Mouse (Mus musculus) frontal cortex, postnatal 10 days (tissue): ENCODE measurements around the gene Asah2.

Experiments used
- DNase-seq, 2 experiments: peaks; one replicate each; pipeline ENCODE4 v3.0.0; 2022; ENCODE audit warnings: low spot score in 2 of 2, mixed read lengths in 1 of 2

Asah2 gene

DNA sequence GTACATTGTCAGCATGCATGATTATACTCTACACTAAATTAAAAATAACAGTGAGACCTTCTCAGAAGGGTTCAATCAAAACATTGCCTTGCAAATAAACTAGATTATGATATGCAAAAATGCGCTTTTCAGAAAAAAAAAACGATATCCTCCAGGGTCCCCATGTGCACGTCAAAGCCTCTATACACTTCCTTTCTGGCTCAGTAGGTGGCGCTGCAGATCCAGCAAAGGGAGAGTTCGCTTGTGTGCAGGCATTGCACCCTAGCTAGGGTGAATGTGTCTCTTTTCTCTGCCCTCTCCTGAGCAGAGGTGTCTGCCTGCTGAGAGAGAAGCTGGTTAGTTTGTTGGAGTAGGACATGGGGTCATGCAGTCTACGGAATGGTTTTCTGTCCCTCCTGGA is 136.0 kb downstream of the Asah2 start:
- peak; percentile 48 to 81 for DNase-seq

GRCm38 (mm10) chr19:31971405-31971804 is 136.6 kb downstream of the Asah2 start:
- DNase-seq = no peak

- no peak for DNase-seq
Observed at GRCm38 (mm10) chr19:31967933-31968532, 140.0 kb downstream of the Asah2 start.

- DNase-seq = no peak
Observed at GRCm38 (mm10) chr19:31963147-31963546, 144.9 kb downstream of the Asah2 start.

DNA sequence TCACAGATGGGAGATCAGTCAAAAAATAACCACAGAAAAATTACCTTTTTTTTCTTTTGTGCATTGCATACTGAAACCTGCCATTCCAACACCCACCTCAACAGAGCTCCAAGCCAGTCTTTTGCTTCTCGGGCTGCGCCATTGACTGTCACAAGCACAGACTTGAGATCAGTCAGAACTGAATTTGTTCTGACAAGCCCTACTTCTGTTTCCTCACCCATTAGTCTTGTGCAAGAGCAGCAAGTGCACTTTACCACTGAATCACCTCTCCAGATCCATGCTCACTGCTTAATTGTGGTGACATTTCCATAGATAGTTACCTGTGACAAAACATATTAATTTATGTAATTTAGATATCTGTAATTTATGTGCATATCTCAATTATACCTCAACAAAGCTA is 147.6 kb downstream of the Asah2 start:
- DNase-seq = no peak

DNA sequence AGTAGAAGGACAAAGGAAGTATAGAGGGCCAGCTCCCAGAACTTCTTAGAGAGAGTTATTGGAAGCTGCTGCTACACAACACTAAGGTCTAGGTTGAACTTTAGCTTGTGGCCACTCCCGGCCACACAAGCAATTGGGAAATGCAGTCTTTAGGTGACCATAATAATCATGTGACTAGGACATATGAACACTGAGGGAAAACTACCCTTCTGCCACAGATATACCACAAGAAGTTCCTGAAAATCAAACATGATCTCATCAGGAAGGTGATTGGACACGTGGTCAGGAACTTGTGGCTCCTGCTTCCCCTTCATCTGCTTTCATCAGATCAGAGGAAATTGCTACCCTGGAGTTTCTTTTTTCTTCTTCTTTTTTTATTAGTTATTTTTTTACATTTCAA is 151.7 kb downstream of the Asah2 start:
- no peak for DNase-seq

DNA sequence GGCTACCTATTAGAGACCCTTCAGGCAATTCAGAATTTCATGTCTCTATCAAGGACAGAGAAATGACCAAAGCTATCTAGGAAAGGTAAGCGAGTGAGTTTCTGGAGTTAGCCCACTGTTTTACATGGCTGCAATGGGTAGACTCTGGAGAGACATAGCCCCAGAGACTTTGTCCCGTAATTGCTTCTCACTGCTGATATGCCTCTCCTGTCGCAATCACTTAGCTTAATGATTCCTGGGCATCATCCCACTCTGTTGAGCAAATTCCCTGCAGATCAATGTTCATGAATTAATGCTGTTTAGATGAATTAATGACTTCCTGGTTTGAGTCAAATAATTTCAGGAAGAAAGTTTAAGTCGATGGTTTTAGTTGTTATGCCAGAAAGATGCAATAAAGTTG is 153.3 kb downstream of the Asah2 start:
- DNase-seq = no peak

GRCm38 (mm10) chr19:31954267-31954666 is 153.7 kb downstream of the Asah2 start:
- DNase-seq = no peak

- no peak for DNase-seq
Observed at GRCm38 (mm10) chr19:31953799-31954198, 154.2 kb downstream of the Asah2 start.

GRCm38 (mm10) chr19:31950793-31951489 is 157.1 kb downstream of the Asah2 start:
- DNase-seq = no peak
